Mouse (Mus musculus) 416B (cell line): ENCODE measurements around the gene Abhd10.
A peak's percentile ranks its signal among the peaks of the same experiment; 100 is the strongest.

Experiments
- DNase-seq: peaks from one replicate; pipeline ENCODE4 v3.0.0; 2011; ENCODE audit warnings: low read depth

The Abhd10 gene

GRCm38 (mm10) chr16:45742615-45743476, at the start of gene Abhd10:
TSS of gene Abhd10 (minus strand) at chr16:45742955.
- peak; percentile 90 for DNase-seq

GRCm38 (mm10) chr16:45791286-45791685, 48.5 kb upstream of the Abhd10 start:
- DNase-seq = no peak

GRCm38 (mm10) chr16:45789311-45789710, 46.6 kb upstream of the Abhd10 start:
- DNase-seq = no peak

- DNase-seq = no peak
Measured at GRCm38 (mm10) chr16:45787650-45788049, 44.9 kb upstream of the Abhd10 start.

- DNase-seq = peak; percentile 80
Measured at GRCm38 (mm10) chr16:45786639-45787038, 43.9 kb upstream of the Abhd10 start.

- no peak for DNase-seq
Measured at GRCm38 (mm10) chr16:45780001-45780400, 37.2 kb upstream of the Abhd10 start.

- DNase-seq = no peak
Measured at GRCm38 (mm10) chr16:45774813-45775212, 32.1 kb upstream of the Abhd10 start.

- no peak for DNase-seq
Measured at GRCm38 (mm10) chr16:45770914-45771313, 28.2 kb upstream of the Abhd10 start.

- no peak for DNase-seq
Measured at GRCm38 (mm10) chr16:45767853-45768640, 25.3 kb upstream of the Abhd10 start.

- DNase-seq = no peak
Measured at GRCm38 (mm10) chr16:45767434-45767833, 24.7 kb upstream of the Abhd10 start.

GRCm38 (mm10) chr16:45765801-45766494, 23.2 kb upstream of the Abhd10 start:
- DNase-seq = no peak

GRCm38 (mm10) chr16:45765102-45765501, 22.3 kb upstream of the Abhd10 start:
- DNase-seq = no peak

GRCm38 (mm10) chr16:45762859-45763505, 20.2 kb upstream of the Abhd10 start:
- DNase-seq = no peak

GRCm38 (mm10) chr16:45761425-45761824, 18.7 kb upstream of the Abhd10 start:
- DNase-seq = peak; percentile 50

GRCm38 (mm10) chr16:45758726-45759269, 16.0 kb upstream of the Abhd10 start:
- DNase-seq = no peak

GRCm38 (mm10) chr16:45757421-45758078, 14.8 kb upstream of the Abhd10 start:
- DNase-seq = peak; percentile 36

GRCm38 (mm10) chr16:45756855-45757254, 14.1 kb upstream of the Abhd10 start:
- peak; percentile 81 for DNase-seq

- DNase-seq = peak; percentile 24
Measured at GRCm38 (mm10) chr16:45743591-45744144, 913 bp upstream of the Abhd10 start.

GRCm38 (mm10) chr16:45737880-45738279, 4.9 kb downstream of the Abhd10 start:
- peak; percentile 11 for DNase-seq

- peak; percentile 61 for DNase-seq
Measured at GRCm38 (mm10) chr16:45736724-45737123, 6.0 kb downstream of the Abhd10 start.

- DNase-seq = no peak
Measured at GRCm38 (mm10) chr16:45729163-45729562, 13.6 kb downstream of the Abhd10 start.
